Comparison of ENCODE assay signal across 25 mouse cellular contexts in genomic region chr8:120813839-120814238, GRCm38 (mm10).
DNase-seq lines count a peak whose midpoint lies in the region; ATAC-seq and TF ChIP-seq lines count a peak whose summit lies in the region.
"Had no signal": no experiment of that assay in that cellular context is flagged by ENCODE, and none has a peak within 500 bp of the region (broad histone marks: within the 10 kb centered on the region; RNA-seq: fewer than 3 reads in every experiment).

No protein-coding gene starts in this region.

- no peaks in the 10 kb centered on the region for H3K4me1 ChIP-seq in heart, postnatal 0 days (ENCODE audit: control insufficient read depth, insufficient read depth)
- H3K4me1 ChIP-seq in heart, embryonic 10.5 days: peaks cover 16% of the 10 kb centered on the region; the same call in 1 of the 2 replicates
- no peaks in the 10 kb centered on the region; the same call in 1 of the 2 replicates for H3K4me1 ChIP-seq in lung, postnatal 0 days (ENCODE audit: insufficient read depth, low read depth, low read length)
- peaks cover 2% of the 10 kb centered on the region; the same call in 1 of the 2 replicates for H3K4me1 ChIP-seq in stomach, embryonic 16.5 days (ENCODE audit: control insufficient read depth, insufficient read depth, low read length)
- H3K4me1 ChIP-seq in stomach, postnatal 0 days (replicated peaks; ENCODE audit: control insufficient read depth, insufficient read depth): no peaks in the 10 kb centered on the region
- H3K4me1 ChIP-seq: embryonic facial prominence, embryonic 12.5 days; forebrain, embryonic 12.5 days had no signal

- peak overlapping the region; percentile 54; the same call in 1 of the 2 replicates for H3K27ac ChIP-seq in heart, postnatal 0 days (ENCODE audit: low read depth)
- no peak overlapping the region for H3K27ac ChIP-seq in heart, embryonic 10.5 days
- H3K27ac ChIP-seq in lung, postnatal 0 days (ENCODE audit: low read length): no peak overlapping the region; the same call in 1 of the 2 replicates
- H3K27ac ChIP-seq in stomach, embryonic 16.5 days (ENCODE audit: low read length): no peak overlapping the region
- H3K27ac ChIP-seq in stomach, postnatal 0 days (replicated peaks): no peak overlapping the region
- H3K27ac ChIP-seq: embryonic facial prominence, embryonic 12.5 days; embryonic facial prominence, embryonic 15.5 days; forebrain, embryonic 10.5 days; forebrain, embryonic 12.5 days had no signal

- intact Hi-C loops in heart, postnatal 14 days (cut with DNase I): no loop called here

- no peak overlapping the region for H3K9ac ChIP-seq in heart, postnatal 0 days (replicated peaks; ENCODE audit: low read depth, low read length)
- H3K9ac ChIP-seq in lung, postnatal 0 days (replicated peaks; ENCODE audit: low read depth): no peak overlapping the region
- H3K9ac ChIP-seq in stomach, embryonic 16.5 days (ENCODE audit: low read length): no peak overlapping the region
- H3K9ac ChIP-seq in stomach, postnatal 0 days (ENCODE audit: low read length): no peak overlapping the region
- H3K9ac ChIP-seq: embryonic facial prominence, embryonic 12.5 days; embryonic facial prominence, embryonic 15.5 days; forebrain, embryonic 12.5 days had no signal

- H3K4me2 ChIP-seq in heart, postnatal 0 days (ENCODE audit: low read depth, low read length): no peak overlapping the region
- no peak overlapping the region for H3K4me2 ChIP-seq in lung, postnatal 0 days (replicated peaks; ENCODE audit: low read depth, low read length)
- no peak overlapping the region for H3K4me2 ChIP-seq in stomach, embryonic 16.5 days (ENCODE audit: low read depth, low read length)
- H3K4me2 ChIP-seq in stomach, postnatal 0 days (replicated peaks; ENCODE audit: low read depth): no peak overlapping the region
- H3K4me2 ChIP-seq: embryonic facial prominence, embryonic 12.5 days; embryonic facial prominence, embryonic 15.5 days; forebrain, embryonic 12.5 days had no signal

- no peak overlapping the region for H3K4me3 ChIP-seq in heart, postnatal 0 days (ENCODE audit: low read depth, low read length)
- no peak overlapping the region for H3K4me3 ChIP-seq in heart, embryonic 10.5 days
- H3K4me3 ChIP-seq in lung, postnatal 0 days (ENCODE audit: low read depth, low read length): no peak overlapping the region
- H3K4me3 ChIP-seq in stomach, embryonic 16.5 days (replicated peaks; ENCODE audit: low read length): no peak overlapping the region
- no peak overlapping the region for H3K4me3 ChIP-seq in stomach, postnatal 0 days (ENCODE audit: low read depth, low read length)
- H3K4me3 ChIP-seq: embryonic facial prominence, embryonic 12.5 days; embryonic facial prominence, embryonic 15.5 days; erythroblast, embryonic 14.5 days; forebrain, embryonic 10.5 days; forebrain, embryonic 12.5 days had no signal

- H3K9me3 ChIP-seq in heart, postnatal 0 days (replicated peaks; ENCODE audit: control insufficient read depth, low read length): no peaks in the 10 kb centered on the region
- no peaks in the 10 kb centered on the region for H3K9me3 ChIP-seq in heart, embryonic 10.5 days
- H3K9me3 ChIP-seq in lung, postnatal 0 days (ENCODE audit: low read length): no peaks in the 10 kb centered on the region
- H3K9me3 ChIP-seq in stomach, embryonic 16.5 days (replicated peaks; ENCODE audit: control insufficient read depth, low read length): no peaks in the 10 kb centered on the region
- no peaks in the 10 kb centered on the region for H3K9me3 ChIP-seq in stomach, postnatal 0 days (ENCODE audit: control insufficient read depth, low read length)
- H3K9me3 ChIP-seq: embryonic facial prominence, embryonic 12.5 days; embryonic facial prominence, embryonic 15.5 days; forebrain, embryonic 10.5 days; forebrain, embryonic 12.5 days had no signal

- ATAC-seq in heart, postnatal 0 days (ENCODE audit: insufficient read depth, low read depth): no peak; the same call in 1 of the 2 replicates
- ATAC-seq in lung, postnatal 0 days: peak; percentile 10; the same call in 1 of the 2 replicates
- ATAC-seq in stomach, embryonic 16.5 days (ENCODE audit: insufficient read depth, low FRiP score): peak; percentile 12; the same call in 1 of the 2 replicates
- ATAC-seq in stomach, postnatal 0 days (ENCODE audit: low FRiP score, low TSS enrichment): no peak
- ATAC-seq: forebrain, embryonic 14.5 days; forebrain, embryonic 16.5 days had no signal

- TF ChIP-seq EP300 in heart, postnatal 0 days (IDR thresholded peaks at IDR 0.05; ENCODE audit: low read depth): no peak
- TF ChIP-seq EP300 in lung, postnatal 0 days (IDR thresholded peaks at IDR 0.05): 0 out of 2 replicates have a peak, but pooled peaks have one; percentile 11
- no peak for TF ChIP-seq EP300 in stomach, postnatal 0 days (optimal IDR thresholded peaks at IDR 0.05)

- WGBS in heart, postnatal 0 days: 61% methylated on average over 7 of the region's 7 CpGs
- WGBS in heart, embryonic 10.5 days: 73% methylated on average over 7 of the region's 7 CpGs
- WGBS in lung, postnatal 0 days: 63% methylated on average over 7 of the region's 7 CpGs
- WGBS in stomach, embryonic 16.5 days: 74% methylated on average over 7 of the region's 7 CpGs
- 65% methylated on average over 7 of the region's 7 CpGs for WGBS in stomach, postnatal 0 days

- 0 out of 2 replicates have a peak, but pooled peaks cover 10% of the 10 kb centered on the region for H3K27me3 ChIP-seq in heart, postnatal 0 days (ENCODE audit: control insufficient read depth, insufficient read depth, low read length)
- peaks cover 74% of the 10 kb centered on the region for H3K27me3 ChIP-seq in heart, embryonic 10.5 days (ENCODE audit: insufficient read depth, poor library complexity, severe bottlenecking)
- H3K27me3 ChIP-seq in lung, postnatal 0 days (replicated peaks; ENCODE audit: insufficient read depth, low read length): no peaks in the 10 kb centered on the region
- H3K27me3 ChIP-seq in stomach, embryonic 16.5 days (ENCODE audit: control insufficient read depth, insufficient read depth, low read length): no peaks in the 10 kb centered on the region
- no peaks in the 10 kb centered on the region for H3K27me3 ChIP-seq in stomach, postnatal 0 days (ENCODE audit: control insufficient read depth, insufficient read depth, low read length)
- H3K27me3 ChIP-seq: embryonic facial prominence, embryonic 12.5 days; embryonic facial prominence, embryonic 15.5 days; forebrain, embryonic 12.5 days had no signal

- no peaks in the 10 kb centered on the region for H3K36me3 ChIP-seq in heart, postnatal 0 days (replicated peaks; ENCODE audit: control insufficient read depth, insufficient read depth, low read length)
- H3K36me3 ChIP-seq in heart, embryonic 10.5 days: no peaks in the 10 kb centered on the region
- no peaks in the 10 kb centered on the region for H3K36me3 ChIP-seq in lung, postnatal 0 days (ENCODE audit: insufficient read depth, low read length)
- H3K36me3 ChIP-seq in stomach, embryonic 16.5 days (ENCODE audit: control insufficient read depth, insufficient read depth, low read length): no peaks in the 10 kb centered on the region
- no peaks in the 10 kb centered on the region for H3K36me3 ChIP-seq in stomach, postnatal 0 days (ENCODE audit: control insufficient read depth, insufficient read depth, low read length)
- H3K36me3 ChIP-seq: embryonic facial prominence, embryonic 12.5 days; embryonic facial prominence, embryonic 15.5 days; forebrain, embryonic 10.5 days; forebrain, embryonic 12.5 days had no signal

- DNase-seq in heart, adult 11 months: peak; percentile 93
- DNase-seq in heart, postnatal 14 days: no peak
- no peak for DNase-seq in heart, postnatal 0 days (ENCODE audit: low spot score)
- no peak for DNase-seq in heart, embryonic 10.5 days (ENCODE audit: low spot score)
- no peak for DNase-seq in lung, postnatal 0 days (ENCODE audit: low spot score)
- no peak for DNase-seq in lung, postnatal 4 days
- no peak for DNase-seq in stomach, postnatal 0 days (ENCODE audit: low spot score)
- DNase-seq: adrenal gland, adult 2 months; adrenal gland, postnatal 10 days; adrenal gland, postnatal 25 days; cerebellum, adult 11 months; cerebellum, adult 18-20 months; cerebellum, adult 8-10 months; cerebellum, adult 9-11 months; cerebellum, postnatal 14 days; cerebellum, postnatal 36 days; embryo, embryonic 11 days had no signal

- no peak for TF ChIP-seq CTCF in heart, postnatal 0 days (IDR thresholded peaks at IDR 0.05; ENCODE audit: low read depth)
- no peak for TF ChIP-seq CTCF in lung, postnatal 0 days (IDR thresholded peaks at IDR 0.05)
- no peak for TF ChIP-seq CTCF in stomach, postnatal 0 days (IDR thresholded peaks at IDR 0.05; ENCODE audit: low read depth)

Comparison
In these comparisons a context has a peak if more than half of its experiments do, and no peak if none do; other contexts are left out.
1. ATAC-seq: peak in lung, postnatal 0 days (single experiment) and stomach, embryonic 16.5 days (single experiment); none in heart, postnatal 0 days (single experiment) and stomach, postnatal 0 days (single experiment).